Mouse (Mus musculus) CH12.LX (cell line): ENCODE results near the gene Srp9. TPM values are rescaled to one million over a fixed set of nuclear protein-coding genes. Genes with fewer than 3 reads are reported as not detected.

Experiments
- polyA plus RNA-seq: library from polyadenylated mRNA; unstranded; fragments of >175 nt; gene quantifications from 2 replicates; pipeline ENCODE4 v1.2.1, GENCODE M21; 2012; ENCODE audit warnings: low read depth; ENCODE audit not compliant: insufficient read length
- total RNA-seq, 2 experiments: library from RNA; depleted of rRNA; stranded (reverse); fragments of 300-350 nt in 1 of 2; fragments of >200 nt in 1 of 2; gene quantifications; 2 replicates each; pipeline ENCODE4 v1.2.3; 2012 to 2014

The Srp9 gene
- total and polyA plus RNA-seq, 3 experiments, result 135 to 221 (median 138) TPM

Other genes with a start within 250 kb of the Srp9 start
- 72.6 and 80.1 TPM in 2 replicates for gene Enah, start 104.7 kb upstream of the Srp9 start, total RNA-seq (2012; rRNA removed)
- 45.3 and 52.4 TPM in 2 replicates for gene Enah, start 104.7 kb upstream of the Srp9 start, total RNA-seq (2014; rRNA removed)
- 75.3 and 79.0 TPM in 2 replicates for gene Enah, start 104.7 kb upstream of the Srp9 start, polyA plus RNA-seq
- not detected in 2 replicates for gene Vmn1r1, start 39.7 kb downstream of the Srp9 start, total RNA-seq (2012; rRNA removed)
- not detected in 2 replicates for gene Vmn1r1, start 39.7 kb downstream of the Srp9 start, total RNA-seq (2014; rRNA removed)
- gene Vmn1r1, start 39.7 kb downstream of the Srp9 start, polyA plus RNA-seq, result not detected in 2 replicates
- 54.2 and 57.8 TPM in 2 replicates for gene Degs1, start 158.1 kb downstream of the Srp9 start, total RNA-seq (2012; rRNA removed)
- gene Degs1, start 158.1 kb downstream of the Srp9 start, total RNA-seq (2014; rRNA removed), result 124 TPM in 2 replicates
- gene Degs1, start 158.1 kb downstream of the Srp9 start, polyA plus RNA-seq, result 89.3 and 117 TPM in 2 replicates
- 12.6 and 14.2 TPM in 2 replicates for gene Fbxo28, start 216.9 kb downstream of the Srp9 start, total RNA-seq (2012; rRNA removed)
- gene Fbxo28, start 216.9 kb downstream of the Srp9 start, total RNA-seq (2014; rRNA removed), result 12.7 and 13.3 TPM in 2 replicates
- 11.9 and 16.9 TPM in 2 replicates for gene Fbxo28, start 216.9 kb downstream of the Srp9 start, polyA plus RNA-seq